Mouse (Mus musculus) adipocyte (in vitro differentiated cells): Measurements from ENCODE around the gene Ankrd23.

ENCODE experiments used
- DNase-seq: peaks from one replicate; pipeline ENCODE4 v3.0.0-alpha.2; 2016; ENCODE audit warnings: low spot score

Ankrd23 gene

GRCm38 (mm10) chr1:36519626-36520025, 17.1 kb downstream of the Ankrd23 start:
- DNase-seq, result no peak

- no peak for DNase-seq
Measured at GRCm38 (mm10) chr1:36518259-36518658, 18.4 kb downstream of the Ankrd23 start.

- peak; percentile 30 for DNase-seq
Measured at GRCm38 (mm10) chr1:36513718-36514117, 23.0 kb downstream of the Ankrd23 start.

GRCm38 (mm10) chr1:36513310-36513709, 23.4 kb downstream of the Ankrd23 start:
- peak; percentile 79 for DNase-seq

GRCm38 (mm10) chr1:36512966-36513280, 23.8 kb downstream of the Ankrd23 start:
- no peak for DNase-seq

- peak; percentile 15 for DNase-seq
Measured at GRCm38 (mm10) chr1:36512089-36512965, 24.4 kb downstream of the Ankrd23 start.

GRCm38 (mm10) chr1:36511289-36512021, 25.2 kb downstream of the Ankrd23 start, which contains the start of gene Cnnm3:
TSS of gene Cnnm3 (plus strand) at chr1:36511867.
- peak; percentile 98 for DNase-seq

GRCm38 (mm10) chr1:36508238-36508637, 28.4 kb downstream of the Ankrd23 start:
- no peak for DNase-seq

- peak; percentile 75 for DNase-seq
Measured at GRCm38 (mm10) chr1:36501261-36501660, 35.4 kb downstream of the Ankrd23 start.

- DNase-seq, result no peak
Measured at GRCm38 (mm10) chr1:36497312-36497711, 39.4 kb downstream of the Ankrd23 start.

GRCm38 (mm10) chr1:36496719-36497118, 40.0 kb downstream of the Ankrd23 start:
- DNase-seq, result peak; percentile 43

GRCm38 (mm10) chr1:36493299-36493698, 43.4 kb downstream of the Ankrd23 start:
- no peak for DNase-seq

GRCm38 (mm10) chr1:36492416-36493139, 44.1 kb downstream of the Ankrd23 start:
- peak; percentile 51 for DNase-seq

GRCm38 (mm10) chr1:36489661-36490060, 47.0 kb downstream of the Ankrd23 start:
- no peak for DNase-seq

GRCm38 (mm10) chr1:36487111-36487510, 49.6 kb downstream of the Ankrd23 start:
- no peak for DNase-seq

GRCm38 (mm10) chr1:36485080-36485479, 51.6 kb downstream of the Ankrd23 start:
- DNase-seq, result no peak

GRCm38 (mm10) chr1:36483825-36484224, 52.9 kb downstream of the Ankrd23 start:
- DNase-seq, result no peak
